8 mouse cellular contexts compared by ENCODE assay signal in the genomic region with DNA sequence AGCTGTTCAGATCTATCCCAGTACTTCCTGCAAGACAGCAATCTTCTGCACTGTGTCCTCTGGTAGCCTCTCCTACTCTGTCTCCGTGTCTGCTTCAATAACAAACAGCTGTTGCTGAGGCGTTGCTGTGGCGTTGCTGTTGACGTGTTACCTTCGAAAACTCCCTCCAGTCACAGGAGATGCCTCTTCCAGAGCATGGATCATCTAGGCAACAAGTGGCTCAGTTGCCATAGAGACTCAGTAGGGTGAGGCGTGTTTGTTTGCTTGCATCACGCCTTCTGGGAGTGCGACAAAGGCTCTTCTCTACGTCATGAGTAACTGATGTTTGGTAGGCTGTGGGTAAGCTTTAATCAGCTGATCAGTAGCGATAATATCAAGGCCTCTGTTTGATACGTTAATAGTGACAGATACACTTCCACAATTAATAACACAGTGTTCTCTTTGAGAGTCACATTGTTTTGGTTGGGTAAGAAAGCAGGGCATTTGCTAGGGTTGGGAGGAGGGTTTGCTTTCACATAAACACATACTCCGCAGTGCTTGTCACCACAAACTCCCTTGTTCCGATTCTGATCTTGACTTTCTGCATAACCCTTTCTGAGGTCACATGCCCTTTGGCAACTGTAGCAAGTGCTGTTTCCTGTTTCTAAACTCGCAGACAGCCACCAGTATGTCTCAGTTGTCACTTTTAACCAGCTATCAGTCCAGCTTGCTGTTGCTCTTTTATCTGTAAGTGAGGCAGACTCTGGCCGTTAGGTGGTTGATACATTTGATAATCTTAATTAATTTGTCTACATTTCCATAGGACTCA. TPM values are rescaled to one million over a fixed set of nuclear protein-coding genes. Genes with fewer than 3 reads are reported as not detected.
DNase-seq lines count a peak whose midpoint lies in the region; ATAC-seq and TF ChIP-seq lines count a peak whose summit lies in the region.

No protein-coding gene starts in this region.

- no peak overlapping the region for H3K9ac ChIP-seq in stomach, postnatal 0 days (ENCODE audit: low read length)

- no peak overlapping the region; the same call in 1 of the 2 replicates for H3K27ac ChIP-seq in stomach, postnatal 0 days (replicated peaks)

- WGBS in stomach, postnatal 0 days, result 41% methylated on average over 15 of the region's 15 CpGs

- no peak for TF ChIP-seq CTCF in stomach, postnatal 0 days (IDR thresholded peaks at IDR 0.05; ENCODE audit: low read depth)

- H3K27me3 ChIP-seq in stomach, postnatal 0 days (ENCODE audit: control insufficient read depth, insufficient read depth, low read length), result no peaks in the 10 kb centered on the region

- no peak for TF ChIP-seq EP300 in stomach, postnatal 0 days (optimal IDR thresholded peaks at IDR 0.05)

- peak; percentile 8 for DNase-seq in adrenal gland, adult 2 months
- DNase-seq in adrenal gland, postnatal 10 days, result no peak
- DNase-seq in right cerebral cortex, postnatal 10 days (ENCODE audit: low spot score in 2 of 2), result peak; percentile 22 to 35
- no peak for DNase-seq in right cerebral cortex, postnatal 25 days
- DNase-seq in lung, postnatal 14 days, result peak; percentile 47
- DNase-seq in stomach, postnatal 0 days (ENCODE audit: low spot score), result peak; percentile 40
- DNase-seq in yolk sac, embryonic 10.5 days (ENCODE audit: low spot score), result no peak

- H3K36me3 ChIP-seq in stomach, postnatal 0 days (ENCODE audit: control insufficient read depth, insufficient read depth, low read length), result no peaks in the 10 kb centered on the region

- no peaks in the 10 kb centered on the region for H3K9me3 ChIP-seq in stomach, postnatal 0 days (ENCODE audit: control insufficient read depth, low read length)

- peak; percentile 74 to 88 for ATAC-seq in hematopoietic stem cell, adult 5-6 weeks (replicated peaks in 1 of 2; ENCODE audit: insufficient read depth in 1 of 2, low FRiP score in 2 of 2, low TSS enrichment in 1 of 2, low read depth in 1 of 2, poor library complexity in 2 of 2, severe bottlenecking in 2 of 2)
- ATAC-seq in stomach, postnatal 0 days (ENCODE audit: low FRiP score, low TSS enrichment), result peak; percentile 87

- no peaks in the 10 kb centered on the region for H3K4me1 ChIP-seq in stomach, postnatal 0 days (replicated peaks; ENCODE audit: control insufficient read depth, insufficient read depth)

- no peak overlapping the region for H3K4me2 ChIP-seq in stomach, postnatal 0 days (replicated peaks; ENCODE audit: low read depth)

- H3K4me3 ChIP-seq in stomach, postnatal 0 days (ENCODE audit: low read depth, low read length), result no peak overlapping the region

RNA-seq across cellular contexts. Expression of a gene that starts 46.8 kb away (rescaled TPM):
- 1 to 10 TPM; 6.3 to 7.2 TPM for total RNA-seq in adrenal gland, adult 2 months (2021)
- polyA plus RNA-seq in adrenal gland, adult 2 months (2012; rRNA removed), result 1.2 and 1.3 TPM in 2 replicates
- total RNA-seq in adrenal gland, postnatal 10 days (2021), result 1 to 10 TPM; 6.1 to 7.5 TPM
- 83.4 and 84.1 TPM in 2 replicates for total RNA-seq in hematopoietic stem cell, adult 5-6 weeks (2017)
- polyA plus RNA-seq in stomach, postnatal 0 days (2015; fragmentation: Nextera tagmentation; extraction: Ambion mirVana), result 1.7 and 1.8 TPM in 2 replicates

Comparison
In these comparisons a context has a peak if more than half of its experiments do, and no peak if none do; other contexts are left out.
1. DNase-seq: peak in adrenal gland, adult 2 months (single experiment), right cerebral cortex, postnatal 10 days (2 of 2), lung, postnatal 14 days (single experiment) and stomach, postnatal 0 days (single experiment); none in adrenal gland, postnatal 10 days (single experiment), right cerebral cortex, postnatal 25 days (single experiment) and yolk sac, embryonic 10.5 days (single experiment).